Mouse (Mus musculus) liver, embryonic 12.5 days (tissue): ENCODE results near the gene 1700069L16Rik. TPM values are rescaled to one million over a fixed set of nuclear protein-coding genes. Genes with fewer than 3 reads are reported as not detected.

Experiments
- ATAC-seq: fragments of 200-750 bp; cut with Nextera tagmentation; 2 replicates; pipeline ENCODE4 v1.8.0; 2017; ENCODE audit warnings: moderate number of reproducible peaks, mild to moderate bottlenecking, moderate library complexity
- H3K27ac ChIP-seq: fragments of 300-500 bp; sonication (generic); 2 replicates; pipeline ENCODE4 v1.5.1; 2016; ENCODE audit warnings: mild to moderate bottlenecking
- H3K27me3 ChIP-seq: fragments of 300-500 bp; sonication (generic); replicated peaks from 2 replicates; pipeline ENCODE4 v1.6.1; 2016; ENCODE audit warnings: mild to moderate bottlenecking, moderate library complexity
- H3K36me3 ChIP-seq: fragments of 300-500 bp; sonication (generic); 2 replicates; pipeline ENCODE4 v1.6.1; 2016; ENCODE audit warnings: mild to moderate bottlenecking, moderate library complexity
- H3K4me1 ChIP-seq: fragments of 300-500 bp; sonication (generic); 2 replicates; pipeline ENCODE4 v1.6.1; 2016
- H3K4me2 ChIP-seq: fragments of 300-500 bp; sonication (generic); 2 replicates; pipeline ENCODE4 v1.6.1; 2016; ENCODE audit warnings: mild to moderate bottlenecking, moderate library complexity
- H3K4me3 ChIP-seq: fragments of 300-500 bp; sonication (generic); 2 replicates; pipeline ENCODE4 v1.5.1; 2016; ENCODE audit warnings: mild to moderate bottlenecking, moderate library complexity
- H3K9ac ChIP-seq: fragments of 300-500 bp; sonication (generic); 2 replicates; pipeline ENCODE4 v1.6.1; 2016; ENCODE audit warnings: mild to moderate bottlenecking, moderate library complexity
- H3K9me3 ChIP-seq: fragments of 300-500 bp; sonication (generic); replicated peaks from 2 replicates; pipeline ENCODE4 v1.6.1; 2016; ENCODE audit warnings: mild to moderate bottlenecking, moderate library complexity
- WGBS: fragments of 180-500 bp; shearing (Covaris S2); methylation state at CpG from one replicate; pipeline ENCODE4 v1.1.7; 2016; ENCODE audit not compliant: insufficient replicate concordance; 5-methylcytosine and 5-hydroxymethylcytosine counted together
- polyA plus RNA-seq: library from polyadenylated mRNA; unstranded; fragments of >200 nt; fragmentation: Nextera tagmentation; extraction: Ambion mirVana; gene quantifications from 2 replicates; pipeline ENCODE4 v1.2.1, GENCODE M21; 2016

Gene 1700069L16Rik
- polyA plus RNA-seq, 1 experiment from 2014 or later: not detected

- WGBS: 61% methylated on average over 7 of the region's 7 CpGs
Observed at GRCm38 (mm10) chr5:113730641-113731121, 6.1 kb upstream of the 1700069L16Rik start.

GRCm38 (mm10) chr5:113728691-113729090 lies 4.1 kb upstream of the 1700069L16Rik start:
- Histone ChIP-seq H3K27ac (no peak overlapping the region), H3K27me3 (peaks cover 16% of the 10 kb centered on the region), H3K4me1 (no peaks in the 10 kb centered on the region), H3K4me2 (no peak overlapping the region), H3K9ac (no peak overlapping the region), H3K4me3 (no peak overlapping the region), H3K9me3 (no peaks in the 10 kb centered on the region), H3K36me3 (no peaks in the 10 kb centered on the region)
- no peak for ATAC-seq
- 71% methylated on average over 7 of the region's 7 CpGs for WGBS

More at GRCm38 (mm10) chr5:113730641-113731121, 6.1 kb upstream of the 1700069L16Rik start:
- H3K36me3 ChIP-seq: no peaks in the 10 kb centered on the region
- H3K4me3 ChIP-seq: no peak overlapping the region
- no peak overlapping the region for H3K9ac ChIP-seq
- no peaks in the 10 kb centered on the region for H3K9me3 ChIP-seq
- H3K27me3 ChIP-seq: peaks cover 11% of the 10 kb centered on the region
- H3K4me1 ChIP-seq: peaks cover 11% of the 10 kb centered on the region
- no peak overlapping the region for H3K27ac ChIP-seq
- ATAC-seq: no peak
- H3K4me2 ChIP-seq: no peak overlapping the region

- H3K27ac ChIP-seq: no peak overlapping the region
- no peaks in the 10 kb centered on the region for H3K36me3 ChIP-seq
- 72% methylated on average over 7 of the region's 7 CpGs for WGBS
- no peak overlapping the region for H3K9ac ChIP-seq
- H3K9me3 ChIP-seq: no peaks in the 10 kb centered on the region
- no peak for ATAC-seq
- no peaks in the 10 kb centered on the region for H3K4me1 ChIP-seq
- peaks cover 16% of the 10 kb centered on the region for H3K27me3 ChIP-seq
- no peak overlapping the region for H3K4me3 ChIP-seq
- H3K4me2 ChIP-seq: no peak overlapping the region
Observed at GRCm38 (mm10) chr5:113728011-113728410, 3.4 kb upstream of the 1700069L16Rik start.

GRCm38 (mm10) chr5:113727238-113727637 lies 2.7 kb upstream of the 1700069L16Rik start:
- peaks cover 16% of the 10 kb centered on the region for H3K27me3 ChIP-seq
- H3K4me1 ChIP-seq: no peaks in the 10 kb centered on the region
- H3K9me3 ChIP-seq: no peaks in the 10 kb centered on the region
- ATAC-seq: no peak
- no peak overlapping the region for H3K9ac ChIP-seq
- WGBS: 47% methylated on average over 12 of the region's 12 CpGs
- H3K36me3 ChIP-seq: no peaks in the 10 kb centered on the region
- no peak overlapping the region for H3K4me2 ChIP-seq
- no peak overlapping the region for H3K4me3 ChIP-seq
- no peak overlapping the region for H3K27ac ChIP-seq

- ATAC-seq: no peak
- 49% methylated on average over 6 of the region's 6 CpGs for WGBS
- Histone ChIP-seq H3K9me3 (no peaks in the 10 kb centered on the region), H3K27me3 (peaks cover 16% of the 10 kb centered on the region), H3K4me2 (no peak overlapping the region), H3K9ac (no peak overlapping the region), H3K27ac (no peak overlapping the region), H3K4me1 (no peaks in the 10 kb centered on the region), H3K36me3 (no peaks in the 10 kb centered on the region), H3K4me3 (no peak overlapping the region)
Observed at GRCm38 (mm10) chr5:113726618-113727017, 2.0 kb upstream of the 1700069L16Rik start.

- Histone ChIP-seq H3K4me1 (no peaks in the 10 kb centered on the region), H3K4me2 (no peak overlapping the region), H3K9ac (no peak overlapping the region), H3K4me3 (no peak overlapping the region), H3K27ac (no peak overlapping the region), H3K9me3 (no peaks in the 10 kb centered on the region), H3K36me3 (no peaks in the 10 kb centered on the region), H3K27me3 (peaks cover 16% of the 10 kb centered on the region)
- ATAC-seq: no peak
- WGBS: 56% methylated on average over 12 of the region's 12 CpGs
Observed at GRCm38 (mm10) chr5:113725417-113725816, 845 bp upstream of the 1700069L16Rik start.

- Histone ChIP-seq H3K4me3 (no peak overlapping the region), H3K27me3 (peaks cover 16% of the 10 kb centered on the region), H3K36me3 (no peaks in the 10 kb centered on the region), H3K27ac (no peak overlapping the region), H3K4me1 (no peaks in the 10 kb centered on the region), H3K4me2 (no peak overlapping the region), H3K9me3 (no peaks in the 10 kb centered on the region), H3K9ac (no peak overlapping the region)
- ATAC-seq: no peak
- WGBS: 26% methylated on average over 8 of the region's 8 CpGs
Observed at GRCm38 (mm10) chr5:113723567-113724237, 870 bp downstream of the 1700069L16Rik start.

- ATAC-seq: no peak
- peaks cover 16% of the 10 kb centered on the region for H3K27me3 ChIP-seq
- H3K4me2 ChIP-seq: no peak overlapping the region
- no peak overlapping the region for H3K9ac ChIP-seq
- H3K9me3 ChIP-seq: no peaks in the 10 kb centered on the region
- no peaks in the 10 kb centered on the region for H3K4me1 ChIP-seq
- 59% methylated on average over 10 of the region's 10 CpGs for WGBS
- H3K4me3 ChIP-seq: no peak overlapping the region
- no peak overlapping the region for H3K27ac ChIP-seq
- H3K36me3 ChIP-seq: no peaks in the 10 kb centered on the region
Observed at GRCm38 (mm10) chr5:113722224-113723013, 2.2 kb downstream of the 1700069L16Rik start.

- Histone ChIP-seq H3K36me3 (no peaks in the 10 kb centered on the region), H3K9me3 (no peaks in the 10 kb centered on the region), H3K27ac (no peak overlapping the region), H3K4me2 (no peak overlapping the region), H3K4me3 (no peak overlapping the region), H3K27me3 (peaks cover 5% of the 10 kb centered on the region), H3K4me1 (no peaks in the 10 kb centered on the region), H3K9ac (no peak overlapping the region)
- 72% methylated on average over 8 of the region's 8 CpGs for WGBS
- no peak for ATAC-seq
Observed at GRCm38 (mm10) chr5:113719221-113719661, 5.3 kb downstream of the 1700069L16Rik start.

- H3K36me3 ChIP-seq: no peaks in the 10 kb centered on the region
- H3K9me3 ChIP-seq: no peaks in the 10 kb centered on the region
- no peak for ATAC-seq
- WGBS: 9% methylated on average over 12 of the region's 12 CpGs
- H3K9ac ChIP-seq: no peak overlapping the region
- no peak overlapping the region for H3K27ac ChIP-seq
- H3K27me3 ChIP-seq: no peaks in the 10 kb centered on the region; the same call in 1 of the 2 replicates
- H3K4me1 ChIP-seq: no peaks in the 10 kb centered on the region
- no peak overlapping the region for H3K4me2 ChIP-seq
- no peak overlapping the region for H3K4me3 ChIP-seq
Observed at GRCm38 (mm10) chr5:113716581-113717388, 7.8 kb downstream of the 1700069L16Rik start.

- Histone ChIP-seq H3K9me3 (no peaks in the 10 kb centered on the region), H3K4me1 (no peaks in the 10 kb centered on the region), H3K36me3 (no peaks in the 10 kb centered on the region), H3K4me3 (no peak overlapping the region), H3K4me2 (no peak overlapping the region), H3K27ac (no peak overlapping the region), H3K9ac (no peak overlapping the region), H3K27me3 (no peaks in the 10 kb centered on the region; the same call in 1 of the 2 replicates)
- no peak for ATAC-seq
- WGBS: 55% methylated on average over 2 of the region's 2 CpGs
Observed at GRCm38 (mm10) chr5:113712861-113713260, 11.7 kb downstream of the 1700069L16Rik start.
